Mouse (Mus musculus): ENCODE measurements around the gene Zfp988.
"Not testable (repeated sequence)": the region's sequence is repeated elsewhere in the genome, so short reads cannot be mapped to it uniquely, and the experiment has no call there.

The Zfp988 gene

DNA sequence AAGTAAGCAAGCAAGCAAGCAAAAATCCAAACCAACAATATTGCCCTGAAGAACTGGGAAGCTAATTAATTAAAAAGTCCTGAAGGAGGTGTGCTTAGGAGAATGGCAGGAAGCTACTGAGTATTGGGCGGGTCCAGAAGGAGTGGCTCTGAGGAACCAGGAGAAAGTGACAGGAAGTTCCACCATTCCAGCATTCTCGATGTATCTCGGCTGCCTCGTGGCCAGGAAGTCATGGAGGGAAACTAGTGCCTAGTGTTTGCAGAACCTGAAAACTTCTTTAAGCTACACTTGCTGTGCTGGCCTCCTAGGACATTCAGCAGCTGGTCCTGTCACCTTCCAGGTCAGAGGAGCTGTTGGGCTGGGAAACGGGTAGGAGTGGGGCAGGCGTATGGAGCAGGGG, at the start of gene Zfp988:
Gene Zfp988, plus strand, starts transcription at position 239 of the 400 bp plus-strand sequence.
- not testable (repeated sequence) for DNase-seq

DNA sequence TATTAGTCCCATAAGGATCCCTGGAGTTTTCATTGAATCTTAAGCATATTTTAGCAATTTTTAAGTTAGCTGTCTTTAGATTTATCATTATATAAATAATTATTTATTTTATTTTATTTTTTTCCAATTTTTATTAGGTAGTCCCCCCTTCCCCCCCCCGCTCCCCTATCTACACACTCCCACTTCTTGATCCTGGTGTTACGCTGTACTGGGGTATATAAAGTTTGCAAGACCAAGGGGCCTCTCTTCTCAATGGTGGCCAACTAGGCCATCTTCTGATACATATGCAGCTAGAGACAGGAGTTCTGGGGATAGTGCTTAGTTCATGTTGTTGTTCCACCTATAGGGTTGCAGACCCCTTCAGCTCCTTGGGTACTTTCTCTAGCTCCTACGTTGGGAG, 42.8 kb upstream of the Zfp988 start:
- DNase-seq: not testable (repeated sequence)

DNA sequence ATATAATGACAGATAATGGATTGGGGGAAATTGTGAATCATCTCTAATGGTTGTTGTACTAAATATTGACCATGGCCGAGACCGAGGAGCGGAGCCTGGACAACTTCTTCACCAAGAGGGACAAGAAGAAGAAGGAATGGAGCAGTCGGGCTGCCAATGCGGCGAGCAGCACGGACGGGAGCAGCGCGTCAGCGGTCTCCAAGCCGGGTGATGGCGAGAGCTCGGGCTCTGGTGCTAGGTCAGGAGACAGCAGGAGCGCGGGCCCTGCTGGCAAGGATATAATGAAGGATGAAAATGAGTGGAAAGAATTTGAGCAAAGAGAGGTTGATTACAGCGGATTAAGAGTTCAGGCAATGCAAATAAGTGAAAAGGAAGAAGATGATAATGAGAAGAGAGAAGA, 38.2 kb upstream of the Zfp988 start:
- DNase-seq: not testable (repeated sequence)

- DNase-seq: not testable (repeated sequence)
These were observed 36.7 kb upstream of the Zfp988 start for GRCm38 (mm10) chr4:147268735-147269134.

DNA sequence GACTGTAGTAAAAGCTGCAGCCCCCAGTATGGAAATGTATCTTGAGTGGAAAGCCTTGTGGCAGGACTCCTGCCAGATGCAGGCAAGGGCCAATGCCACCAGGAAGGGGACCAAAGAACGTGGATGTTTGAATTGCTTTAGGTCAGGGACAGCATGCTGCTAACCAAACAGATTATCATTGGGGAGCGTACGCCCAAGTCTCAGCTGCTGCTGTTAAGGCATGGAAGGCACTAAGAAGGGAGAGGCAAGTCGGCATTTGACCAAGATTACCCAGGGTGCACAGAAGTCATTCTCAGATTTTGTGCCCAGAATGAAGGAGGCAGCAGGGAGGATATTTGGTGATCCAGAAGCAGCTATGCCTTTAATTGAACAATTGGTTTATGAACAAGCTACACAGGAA, 35.4 kb upstream of the Zfp988 start:
- DNase-seq: not testable (repeated sequence)

GRCm38 (mm10) chr4:147271601-147272000, 33.9 kb upstream of the Zfp988 start:
- not testable (repeated sequence) for DNase-seq

DNA sequence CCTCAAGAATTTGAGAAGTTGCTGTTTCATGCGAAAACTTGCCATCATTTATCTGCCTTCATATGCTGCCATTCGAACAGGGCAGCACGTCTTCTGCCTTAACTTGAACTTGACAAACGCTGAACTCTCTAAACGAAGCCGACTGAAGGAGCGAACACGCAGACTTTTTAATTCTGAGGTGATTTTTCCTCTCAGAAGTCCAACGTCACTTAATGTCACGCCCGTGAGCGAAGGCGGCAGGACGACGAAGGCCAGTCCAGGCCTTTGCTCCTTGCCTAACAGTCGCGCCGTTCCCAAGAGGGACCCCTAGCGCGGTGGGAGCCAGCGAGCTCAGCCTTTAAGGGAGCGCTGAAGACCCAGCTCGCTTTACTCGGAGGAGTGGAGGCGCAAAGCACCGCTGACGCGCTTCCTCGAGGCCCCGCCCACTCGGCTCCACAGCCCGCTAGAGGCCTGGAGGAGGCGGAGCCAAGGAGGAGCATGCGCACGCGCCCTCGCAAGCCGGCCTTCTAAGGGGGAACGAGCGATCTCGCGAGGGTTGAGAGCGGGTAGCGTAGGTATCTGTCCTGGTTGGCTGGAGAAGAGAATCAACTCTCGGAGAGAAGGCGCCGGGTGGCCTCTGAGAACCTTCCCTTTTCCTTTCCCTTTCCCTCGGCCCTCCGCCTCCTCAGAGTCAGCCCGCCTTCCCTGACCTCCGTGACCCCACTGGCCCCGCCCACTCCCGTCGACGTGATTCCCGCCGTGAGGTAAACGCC, 30.3 kb upstream of the Zfp988 start:
- DNase-seq: peak in 1 of 2 experiments; percentile 30

- DNase-seq: not testable (repeated sequence)
These were observed 29.7 kb upstream of the Zfp988 start for GRCm38 (mm10) chr4:147275773-147276140.

- DNase-seq: not testable (repeated sequence)
These were observed 25.1 kb upstream of the Zfp988 start for GRCm38 (mm10) chr4:147280406-147280805.

GRCm38 (mm10) chr4:147298585-147298984, 6.9 kb upstream of the Zfp988 start:
- DNase-seq: not testable (repeated sequence)

GRCm38 (mm10) chr4:147302375-147302774, 3.1 kb upstream of the Zfp988 start:
- not testable (repeated sequence) for DNase-seq

DNA sequence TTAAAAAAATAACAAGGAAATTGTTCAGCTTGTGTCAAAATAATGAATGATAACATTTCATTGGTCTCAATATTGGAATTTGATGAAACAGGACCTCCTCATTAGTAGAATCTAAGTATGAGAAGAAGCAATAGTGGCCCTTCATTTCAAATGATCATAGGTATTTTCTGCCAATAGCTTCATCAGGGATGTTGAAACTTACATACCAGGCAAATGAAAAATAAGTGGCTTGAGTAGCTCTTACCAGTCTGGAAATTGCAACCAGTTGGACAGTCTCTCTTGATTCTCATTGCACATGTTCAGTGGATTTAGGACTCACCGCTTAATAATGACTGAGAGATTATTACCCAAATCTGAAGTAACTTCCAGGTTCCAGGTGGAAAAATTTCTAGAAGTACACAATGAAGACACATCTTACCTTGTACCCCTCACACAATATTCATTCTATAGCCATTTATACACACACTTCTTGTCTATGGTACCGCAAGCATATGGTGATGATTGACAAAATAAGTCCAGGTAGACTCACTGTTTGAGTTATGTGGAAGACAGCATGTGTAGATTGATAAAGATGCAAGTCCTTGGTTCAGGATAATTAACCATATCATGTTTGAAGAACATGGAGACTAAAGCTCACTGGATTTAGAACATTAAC, 29.7 kb downstream of the Zfp988 start:
- not testable (repeated sequence) for DNase-seq

DNA sequence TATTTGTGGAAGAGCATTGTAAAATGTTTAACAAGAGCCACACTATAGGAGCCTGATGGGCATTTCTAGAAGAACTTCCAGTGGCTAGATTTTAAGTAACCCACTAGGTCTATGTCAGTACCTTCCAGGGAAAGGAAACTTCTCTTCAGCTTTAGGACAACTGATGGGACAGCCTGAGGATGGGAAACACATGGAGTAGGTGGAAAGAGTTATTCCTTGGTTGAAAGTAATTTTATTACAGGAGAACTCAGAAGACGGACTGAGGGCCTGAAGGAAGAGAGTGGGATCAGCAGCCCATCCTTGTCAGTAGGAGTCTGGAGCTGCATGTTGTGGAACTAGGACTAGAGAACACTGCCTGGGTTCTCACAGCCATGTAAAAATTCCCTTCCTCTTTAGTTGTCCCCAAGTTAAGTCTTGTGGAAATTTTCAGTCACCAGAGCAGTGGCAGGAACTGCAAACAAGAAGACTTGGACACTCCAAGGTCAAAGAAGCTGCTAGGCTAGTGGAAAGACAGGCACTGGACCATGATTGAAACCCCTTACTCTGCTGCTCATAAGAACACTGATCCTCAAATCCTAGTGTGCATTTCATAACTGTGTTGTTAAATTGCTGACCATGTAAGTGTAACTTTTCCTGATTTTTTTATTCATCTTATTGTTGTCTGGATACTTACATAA, 30.4 kb downstream of the Zfp988 start:
- DNase-seq: not testable (repeated sequence)

- DNase-seq: not testable (repeated sequence)
These were observed 31.1 kb downstream of the Zfp988 start for GRCm38 (mm10) chr4:147336368-147337195.

DNA sequence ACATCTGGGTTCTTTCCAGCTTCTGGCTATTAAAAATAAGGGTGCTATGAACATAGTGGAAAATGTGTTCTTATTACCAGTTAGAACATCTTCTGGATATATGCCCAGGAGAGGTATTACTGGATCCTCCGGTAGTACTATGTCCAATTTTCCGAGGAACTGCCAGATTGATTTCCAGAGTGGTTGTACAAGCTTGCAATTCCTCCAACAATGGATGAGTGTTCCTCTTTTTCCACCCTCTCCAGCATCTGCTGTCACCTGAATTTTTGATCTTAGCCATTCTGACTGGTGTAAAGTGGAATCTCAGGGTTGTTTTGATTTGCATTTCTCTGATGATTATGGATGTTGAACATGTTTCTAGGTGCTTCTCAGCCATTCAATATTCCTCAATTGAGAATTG, 32.0 kb downstream of the Zfp988 start:
- not testable (repeated sequence) for DNase-seq

DNA sequence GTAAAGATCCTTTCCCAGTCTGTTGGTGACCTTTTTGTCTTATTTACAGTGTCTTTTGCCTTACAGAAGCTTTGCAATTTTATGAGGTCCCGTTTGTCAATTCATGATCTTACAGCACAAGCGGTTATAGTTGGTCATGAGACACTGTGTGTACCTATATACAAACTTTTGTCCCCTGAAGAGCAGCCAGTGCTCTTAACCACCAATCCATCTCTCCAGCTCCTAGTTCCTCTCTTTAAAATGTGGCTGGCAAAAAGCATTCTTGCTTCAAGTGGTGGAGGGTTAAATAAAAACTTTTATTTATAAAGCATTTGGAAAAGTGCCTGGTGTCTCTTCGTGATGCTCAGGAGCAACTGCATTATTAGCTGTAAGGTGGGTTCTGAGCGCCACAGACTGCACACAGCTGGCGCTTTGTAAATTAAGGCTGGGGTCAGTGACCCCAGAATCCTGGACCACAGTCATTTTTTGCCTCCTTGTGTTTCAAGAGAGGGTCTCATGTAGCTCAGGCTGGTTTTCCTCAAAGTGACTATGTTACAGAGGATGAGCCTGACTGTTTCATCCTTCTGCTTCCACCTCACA, 32.6 kb downstream of the Zfp988 start:
- no peak for DNase-seq

DNA sequence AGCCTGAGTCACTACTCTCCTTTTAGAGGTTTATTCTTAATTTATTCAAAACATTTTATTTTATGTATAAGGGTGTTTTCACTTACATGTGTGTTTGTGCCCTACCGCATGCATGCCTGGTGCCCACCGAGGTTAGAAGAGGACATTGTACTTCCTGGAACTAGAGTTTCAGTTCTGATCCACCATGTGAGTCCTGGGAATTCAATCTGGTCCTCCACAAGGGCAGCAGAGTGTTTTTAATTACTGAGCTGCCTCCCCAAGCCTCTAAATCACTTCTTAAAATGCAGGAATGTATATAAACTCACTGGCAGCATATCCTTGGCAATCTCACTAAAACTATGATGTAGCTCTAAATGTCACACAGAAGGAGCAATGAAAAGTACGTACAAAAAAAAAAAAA, 33.2 kb downstream of the Zfp988 start:
- not testable (repeated sequence) for DNase-seq

GRCm38 (mm10) chr4:147339601-147340219, 34.2 kb downstream of the Zfp988 start:
- DNase-seq: not testable (repeated sequence)

DNA sequence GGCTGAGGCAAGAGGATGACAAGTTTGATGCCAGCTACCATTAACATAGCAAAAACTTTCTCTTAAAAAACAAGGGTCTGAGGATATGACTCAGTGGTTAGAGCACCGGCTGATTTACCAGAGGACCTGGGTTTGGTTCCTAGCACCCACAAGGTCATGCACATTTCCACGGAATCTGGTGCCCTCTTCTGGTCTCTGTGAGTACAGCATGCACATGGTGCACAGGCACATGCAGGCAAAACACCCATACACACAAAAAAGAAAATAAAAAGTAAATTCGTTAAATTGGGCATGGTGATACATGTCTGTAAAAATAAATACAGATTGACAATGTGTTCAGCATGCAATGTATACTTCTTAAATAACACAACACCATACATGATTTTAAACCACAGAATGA, 34.8 kb downstream of the Zfp988 start:
- DNase-seq: not testable (repeated sequence)

- not testable (repeated sequence) for DNase-seq
These were observed 35.4 kb downstream of the Zfp988 start for GRCm38 (mm10) chr4:147340876-147341275.

DNA sequence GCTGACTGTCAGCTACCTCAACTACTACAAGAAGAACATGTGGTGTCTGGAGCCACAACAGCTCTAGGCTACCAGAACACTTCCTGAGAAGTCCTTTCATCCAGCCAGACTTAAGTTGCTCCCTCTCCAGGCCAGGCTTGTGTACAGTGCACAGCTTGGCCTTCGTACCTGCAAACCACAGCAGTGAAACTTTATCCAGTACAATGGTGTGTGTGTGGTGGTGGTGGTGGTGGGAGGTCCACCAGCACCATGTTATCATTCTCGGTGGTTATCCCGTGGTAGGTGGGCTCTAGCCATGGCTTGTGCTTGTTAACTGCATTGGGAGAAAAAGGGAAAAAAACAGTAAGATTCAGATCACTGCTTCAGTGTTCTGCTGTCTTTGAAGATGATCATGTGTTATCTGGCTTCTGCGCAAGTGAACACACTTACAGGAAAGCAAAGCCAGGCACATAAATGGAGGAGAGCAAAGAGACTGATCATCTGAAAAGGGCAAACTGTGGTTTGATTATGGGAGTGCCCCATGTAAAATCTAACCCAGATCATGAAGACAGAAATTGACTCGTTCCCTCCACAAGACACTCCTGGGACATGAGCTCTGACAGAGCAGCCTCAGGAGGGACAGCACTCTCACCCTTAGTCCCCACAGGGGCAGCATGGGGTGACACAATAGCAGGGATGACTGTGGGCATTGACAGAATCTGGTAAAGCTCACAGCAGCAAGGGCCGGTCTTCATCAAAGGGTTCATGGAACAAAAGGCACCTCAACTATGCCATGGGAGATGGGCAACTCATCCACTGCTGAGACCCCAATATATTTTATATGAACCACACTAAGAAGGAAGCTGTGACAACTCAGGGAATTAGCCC, 37.8 kb downstream of the Zfp988 start:
- not testable (repeated sequence) for DNase-seq

All from thymus, postnatal 36 days (tissue).